29 mouse cellular contexts compared by ENCODE assay signal in the genomic region with DNA sequence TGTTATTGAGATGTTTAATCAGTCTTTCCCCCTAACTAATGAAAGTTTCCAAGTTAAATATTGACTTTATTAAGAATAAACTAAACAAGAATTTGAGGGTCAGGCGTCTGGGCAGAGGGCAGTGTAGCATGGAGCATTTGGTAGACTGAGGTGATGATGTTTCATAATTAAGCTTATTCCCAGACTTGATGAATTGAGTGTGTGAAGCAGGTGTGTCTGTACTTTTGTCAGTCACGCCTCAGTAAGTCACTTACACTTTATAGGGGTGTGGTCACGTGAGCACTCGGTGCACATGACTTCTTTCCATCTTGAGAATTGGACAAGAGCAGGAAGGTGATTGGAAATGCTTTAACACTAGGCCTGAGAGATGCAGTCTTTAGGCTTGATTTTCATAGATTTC. TPM values are rescaled to one million over a fixed set of nuclear protein-coding genes. Genes with fewer than 3 reads are reported as not detected.
DNase-seq lines count a peak whose midpoint lies in the region; ATAC-seq and TF ChIP-seq lines count a peak whose summit lies in the region.
"Had no signal": no experiment of that assay in that cellular context is flagged by ENCODE, and none has a peak within 500 bp of the region (broad histone marks: within the 10 kb centered on the region; RNA-seq: fewer than 3 reads in every experiment).

No protein-coding gene starts in this region.

- no peak overlapping the region for H3K9ac ChIP-seq in kidney, postnatal 0 days (ENCODE audit: low read depth, low read length)
- no peak overlapping the region for H3K9ac ChIP-seq in midbrain, embryonic 13.5 days (replicated peaks)
- H3K9ac ChIP-seq: forebrain, embryonic 13.5 days; limb, embryonic 13.5 days; liver, embryonic 13.5 days; neural tube, embryonic 15.5 days had no signal

- no peaks in the 10 kb centered on the region; the same call in 1 of the 2 replicates for H3K36me3 ChIP-seq in kidney, adult 2 months (ENCODE audit: control insufficient read depth, insufficient read depth, low read length)
- H3K36me3 ChIP-seq in kidney, postnatal 0 days (ENCODE audit: insufficient read depth, low read length) = peaks cover 12% of the 10 kb centered on the region
- H3K36me3 ChIP-seq in midbrain, embryonic 13.5 days = peaks cover 19% of the 10 kb centered on the region

- no peak overlapping the region for H3K4me3 ChIP-seq in kidney, adult 2 months (ENCODE audit: insufficient read depth, low read depth, low read length)
- no peak overlapping the region for H3K4me3 ChIP-seq in kidney, postnatal 0 days (replicated peaks; ENCODE audit: low read depth, low read length)
- H3K4me3 ChIP-seq in midbrain, embryonic 13.5 days (replicated peaks) = no peak overlapping the region
- H3K4me3 ChIP-seq in cerebellum, adult 2 months (replicated peaks; ENCODE audit: insufficient read depth, low read depth, low read length) = no peak overlapping the region
- H3K4me3 ChIP-seq: forebrain, embryonic 13.5 days; hindbrain, embryonic 10.5 days; left cerebral cortex, adult 2 months; limb, embryonic 13.5 days; liver, embryonic 13.5 days; neural tube, embryonic 15.5 days had no signal

- no peak overlapping the region for H3K4me2 ChIP-seq in kidney, postnatal 0 days (ENCODE audit: low read length)
- no peak overlapping the region for H3K4me2 ChIP-seq in midbrain, embryonic 13.5 days (replicated peaks)
- H3K4me2 ChIP-seq: forebrain, embryonic 13.5 days; limb, embryonic 13.5 days; liver, embryonic 13.5 days; neural tube, embryonic 15.5 days had no signal

- WGBS in kidney, adult 2 months = 33% methylated on average over 4 of the region's 4 CpGs
- WGBS in kidney, postnatal 0 days = 52% methylated on average over 4 of the region's 4 CpGs
- 91% methylated on average over 4 of the region's 4 CpGs for WGBS in midbrain, embryonic 13.5 days
- WGBS in cerebellum, adult 2 months = 90% methylated on average over 4 of the region's 4 CpGs

- peak; percentile 59 for ATAC-seq in kidney, postnatal 0 days (replicated peaks; ENCODE audit: low FRiP score, low read depth)
- no peak for ATAC-seq in midbrain, embryonic 13.5 days
- ATAC-seq: CD4-positive, CD25-positive, alpha-beta regulatory T cell, adult 4 months; forebrain, embryonic 13.5 days; hindbrain, embryonic 16.5 days had no signal

- H3K4me1 ChIP-seq in kidney, adult 2 months (ENCODE audit: control insufficient read depth, insufficient read depth, low read length) = peaks cover 14% of the 10 kb centered on the region; the same call in 1 of the 2 replicates
- no peaks in the 10 kb centered on the region for H3K4me1 ChIP-seq in kidney, postnatal 0 days (replicated peaks; ENCODE audit: insufficient read depth, low read length)
- H3K4me1 ChIP-seq in midbrain, embryonic 13.5 days (replicated peaks) = no peaks in the 10 kb centered on the region
- no peaks in the 10 kb centered on the region; the same call in 1 of the 2 replicates for H3K4me1 ChIP-seq in cerebellum, adult 2 months (ENCODE audit: control insufficient read depth, insufficient read depth, low read length)
- H3K4me1 ChIP-seq: forebrain, embryonic 13.5 days; neural tube, embryonic 15.5 days had no signal

- TF ChIP-seq CTCF in kidney, adult 2 months (conservative IDR thresholded peaks at IDR 0.05; ENCODE audit: insufficient read depth, insufficient read length, low read depth, low read length) = no peak
- no peak for TF ChIP-seq CTCF in kidney, postnatal 0 days (IDR thresholded peaks at IDR 0.05; ENCODE audit: low read depth)
- TF ChIP-seq CTCF in cerebellum, adult 2 months (IDR thresholded peaks at IDR 0.05; ENCODE audit: borderline replicate concordance, insufficient read depth, low read depth, low read length) = no peak

- no peaks in the 10 kb centered on the region for H3K9me3 ChIP-seq in kidney, postnatal 0 days (replicated peaks; ENCODE audit: low read length)
- no peaks in the 10 kb centered on the region for H3K9me3 ChIP-seq in midbrain, embryonic 13.5 days
- H3K9me3 ChIP-seq: forebrain, embryonic 13.5 days; hindbrain, embryonic 10.5 days; limb, embryonic 13.5 days; liver, embryonic 13.5 days; neural tube, embryonic 15.5 days had no signal

- DNase-seq in lung, postnatal 25 days (ENCODE audit: low spot score) = peak; percentile 32
- no peak for DNase-seq in lung, postnatal 10 days
- DNase-seq in kidney, adult 2 months = peak; percentile 84
- no peak for DNase-seq in kidney, postnatal 0 days (ENCODE audit: low spot score)
- DNase-seq in kidney, postnatal 4 days = peak; percentile 41 to 68
- DNase-seq in cerebellum, adult 2 months = no peak
- no peak for DNase-seq in T-cell, adult 2 months (ENCODE audit: low spot score)
- DNase-seq: adrenal gland, adult 8-10 months; cerebellum, adult 8-10 months; cerebellum, postnatal 25 days; gastrocnemius, postnatal 10 days; heart, postnatal 14 days; liver, embryonic 13.5 days; midbrain, embryonic 14.5 days; retina, postnatal 1 day; spleen, adult 18-20 months; thymus, adult 18-20 months; thymus, postnatal 25 days had no signal

- H3K27ac ChIP-seq in kidney, adult 2 months (ENCODE audit: insufficient read depth, low read depth, low read length) = peak overlapping the region; percentile 92
- H3K27ac ChIP-seq in kidney, postnatal 0 days = no peak overlapping the region
- no peak overlapping the region for H3K27ac ChIP-seq in midbrain, embryonic 13.5 days
- H3K27ac ChIP-seq in cerebellum, adult 2 months (ENCODE audit: insufficient read depth, low read length) = no peak overlapping the region
- H3K27ac ChIP-seq: forebrain, embryonic 13.5 days; hindbrain, embryonic 10.5 days; left cerebral cortex, adult 2 months; limb, embryonic 13.5 days; liver, embryonic 13.5 days; macrophage; neural tube, embryonic 15.5 days; stomach, postnatal 0 days had no signal

- no peaks in the 10 kb centered on the region for H3K27me3 ChIP-seq in kidney, adult 2 months (replicated peaks; ENCODE audit: control insufficient read depth, insufficient read depth, low read length)
- no peaks in the 10 kb centered on the region for H3K27me3 ChIP-seq in kidney, postnatal 0 days (ENCODE audit: insufficient read depth, low read length)
- H3K27me3 ChIP-seq in midbrain, embryonic 13.5 days = no peaks in the 10 kb centered on the region
- no peaks in the 10 kb centered on the region for H3K27me3 ChIP-seq in cerebellum, adult 2 months (ENCODE audit: control insufficient read depth, insufficient read depth, low read length)
- H3K27me3 ChIP-seq: forebrain, embryonic 13.5 days; limb, embryonic 13.5 days; liver, embryonic 13.5 days; neural tube, embryonic 15.5 days had no signal

- TF ChIP-seq POLR2A in kidney, adult 2 months (IDR thresholded peaks at IDR 0.05; ENCODE audit: low read depth, low read length) = no peak
- no peak for TF ChIP-seq POLR2A in cerebellum, adult 2 months (IDR thresholded peaks at IDR 0.05; ENCODE audit: borderline replicate concordance, insufficient read depth, low read length)

RNA-seq across cellular contexts. Expression of a gene that starts 26.5 kb away (rescaled TPM):
- polyA plus RNA-seq in kidney, adult 2 months (2012; rRNA removed) = 37.9 and 47.2 TPM in 2 replicates
- 62.5 and 69.9 TPM in 2 replicates for polyA plus RNA-seq in kidney, postnatal 0 days (2015; fragmentation: Nextera tagmentation; extraction: Ambion mirVana)
- 68.3 and 75.8 TPM in 2 replicates for polyA plus RNA-seq in midbrain, embryonic 13.5 days (2015; fragmentation: Nextera tagmentation; extraction: Ambion mirVana)
- 97.4 and 105 TPM in 2 replicates for polyA plus RNA-seq in cerebellum, adult 2 months (2012; rRNA removed)

RNA-seq across cellular contexts. Expression of a gene that starts 56.2 kb away (rescaled TPM):
- 0.26 and 0.78 TPM in 2 replicates for polyA plus RNA-seq in kidney, adult 2 months (2012; rRNA removed)
- 0.06 and 0.08 TPM in 2 replicates for polyA plus RNA-seq in kidney, postnatal 0 days (2015; fragmentation: Nextera tagmentation; extraction: Ambion mirVana)
- 0.09 and 0.12 TPM in 2 replicates for polyA plus RNA-seq in midbrain, embryonic 13.5 days (2015; fragmentation: Nextera tagmentation; extraction: Ambion mirVana)
- polyA plus RNA-seq in cerebellum, adult 2 months (2012; rRNA removed) = 24.8 and 25.3 TPM in 2 replicates
- polyA plus RNA-seq: heart, embryonic 14.5 days; hindbrain, embryonic 10.5 days had no signal

Comparison
In these comparisons a context has a peak if more than half of its experiments do, and no peak if none do; other contexts are left out.
1. DNase-seq: peak in lung, postnatal 25 days (single experiment), kidney, adult 2 months (single experiment) and kidney, postnatal 4 days (2 of 2); none in lung, postnatal 10 days (single experiment), kidney, postnatal 0 days (single experiment), cerebellum, adult 2 months (0 of 2) and T-cell, adult 2 months (single experiment).
2. RNA of a gene that starts 56.2 kb away (polyA plus RNA-seq): 24.8 to 25.3 TPM in cerebellum, adult 2 months; 0.26 to 0.78 TPM in kidney, adult 2 months, 0.09 to 0.12 TPM in midbrain, embryonic 13.5 days and 0.06 to 0.08 TPM in kidney, postnatal 0 days; every median in the first group is over 10 times any median in the second.